Mouse (Mus musculus) stomach, embryonic 14.5 days (tissue): ENCODE measurements around the gene U90926. TPM values are rescaled to one million over a fixed set of nuclear protein-coding genes. Genes with fewer than 3 reads are reported as not detected.

Experiments used
- ATAC-seq: fragments of 200-750 bp; cut with Nextera tagmentation; 2 replicates; pipeline ENCODE4 v1.8.0; 2017; ENCODE audit warnings: low read depth, moderate TSS enrichment; ENCODE audit not compliant: insufficient number of reproducible peaks, insufficient read depth, low FRiP score
- H3K27ac ChIP-seq: fragments of 300-500 bp; sonication (generic); 2 replicates; pipeline ENCODE4 v1.5.1; 2014; ENCODE audit warnings: mild to moderate bottlenecking, low read length, moderate library complexity, mixed read lengths
- H3K27me3 ChIP-seq: fragments of 300-500 bp; sonication (generic); 2 replicates; pipeline ENCODE4 v1.6.1; 2014; ENCODE audit warnings: low read length, control low read depth, mixed read lengths; ENCODE audit not compliant: control insufficient read depth, insufficient read depth
- H3K36me3 ChIP-seq: fragments of 300-500 bp; sonication (generic); 2 replicates; pipeline ENCODE4 v1.6.1; 2014; ENCODE audit warnings: mild to moderate bottlenecking, control low read depth, low read length, moderate library complexity, mixed read lengths; ENCODE audit not compliant: control insufficient read depth, insufficient read depth
- H3K4me1 ChIP-seq: fragments of 300-500 bp; sonication (generic); 2 replicates; pipeline ENCODE4 v1.6.1; 2014; ENCODE audit warnings: low read length, control low read depth, mixed read lengths; ENCODE audit not compliant: control insufficient read depth, insufficient read depth
- H3K4me2 ChIP-seq: fragments of 300-500 bp; sonication (generic); replicated peaks from 2 replicates; pipeline ENCODE4 v1.6.1; 2014; ENCODE audit warnings: low read depth, low read length, control low read depth
- H3K4me3 ChIP-seq: fragments of 300-500 bp; sonication (generic); 2 replicates; pipeline ENCODE4 v1.5.1; 2014; ENCODE audit warnings: low read depth, low read length, control low read depth
- H3K9ac ChIP-seq: fragments of 300-500 bp; sonication (generic); replicated peaks from 2 replicates; pipeline ENCODE4 v1.6.1; 2014; ENCODE audit warnings: low read depth, mild to moderate bottlenecking, control low read depth, low read length, moderate library complexity, mixed read lengths
- H3K9me3 ChIP-seq: fragments of 300-500 bp; sonication (generic); 2 replicates; pipeline ENCODE4 v1.6.1; 2016; ENCODE audit warnings: low read depth, low read length, control low read depth; ENCODE audit not compliant: control insufficient read depth
- WGBS: fragments of 180-500 bp; shearing (Covaris S2); extraction: QIAGEN DNeasy Blood & Tissue Kit; methylation state at CpG from one replicate; pipeline ENCODE4 v1.1.7; 2014; 5-methylcytosine and 5-hydroxymethylcytosine counted together
- polyA plus RNA-seq: library from polyadenylated mRNA; unstranded; fragments of >200 nt; fragmentation: Nextera tagmentation; extraction: Ambion mirVana; gene quantifications from 2 replicates; pipeline ENCODE4 v1.2.1, GENCODE M21; 2014

U90926 gene
- polyA plus RNA-seq, 1 experiment from 2014 or later: not detected

- no peak overlapping the region for H3K27ac ChIP-seq
- no peak for ATAC-seq
- no peaks in the 10 kb centered on the region for H3K4me1 ChIP-seq
- no peak overlapping the region for H3K4me3 ChIP-seq
- 79% methylated on average over 8 of the region's 8 CpGs for WGBS
- H3K9ac ChIP-seq: no peak overlapping the region
- no peak overlapping the region for H3K4me2 ChIP-seq
- no peaks in the 10 kb centered on the region for H3K27me3 ChIP-seq
- H3K36me3 ChIP-seq: peaks cover 53% of the 10 kb centered on the region
- H3K9me3 ChIP-seq: no peaks in the 10 kb centered on the region
These were observed 32.0 kb downstream of the U90926 start for GRCm38 (mm10) chr5:92183071-92183830.

GRCm38 (mm10) chr5:92165976-92166375, 49.2 kb downstream of the U90926 start:
- H3K9me3 ChIP-seq: no peaks in the 10 kb centered on the region
- H3K27ac ChIP-seq: no peak overlapping the region
- H3K4me1 ChIP-seq: no peaks in the 10 kb centered on the region
- H3K27me3 ChIP-seq: no peaks in the 10 kb centered on the region
- ATAC-seq: no peak
- 87% methylated on average over 6 of the region's 6 CpGs for WGBS
- H3K4me3 ChIP-seq: no peak overlapping the region
- H3K36me3 ChIP-seq: peaks cover 25% of the 10 kb centered on the region
- H3K9ac ChIP-seq: no peak overlapping the region
- no peak overlapping the region for H3K4me2 ChIP-seq

Other genes with a start within 250 kb of the U90926 start
- gene Odaph, start 227.9 kb downstream of the U90926 start, polyA plus RNA-seq: not detected in 2 replicates
- gene Cdkl2, start 171.5 kb downstream of the U90926 start, polyA plus RNA-seq: 4.3 and 5.0 TPM in 2 replicates
- 205 and 218 TPM in 2 replicates for gene G3bp2, start 131.7 kb downstream of the U90926 start, polyA plus RNA-seq
- gene Uso1, start 77.5 kb downstream of the U90926 start, polyA plus RNA-seq: 34.7 and 35.8 TPM in 2 replicates
- 0.62 and 0.69 TPM in 2 replicates for gene Ppef2, start 40.9 kb upstream of the U90926 start, polyA plus RNA-seq
- gene Naaa, start 62.8 kb upstream of the U90926 start, polyA plus RNA-seq: 17.1 and 19.6 TPM in 2 replicates
- gene Sdad1, start 95.1 kb upstream of the U90926 start, polyA plus RNA-seq: 53.8 and 56.0 TPM in 2 replicates
- gene Cxcl9, start 112.7 kb upstream of the U90926 start, polyA plus RNA-seq: not detected in 2 replicates
- gene Art3, start 116.4 kb upstream of the U90926 start, polyA plus RNA-seq: 1.9 and 4.0 TPM in 2 replicates
- 0.54 and 0.94 TPM in 2 replicates for gene Cxcl10, start 133.5 kb upstream of the U90926 start, polyA plus RNA-seq
- 53.5 and 55.2 TPM in 2 replicates for gene Nup54, start 219.8 kb upstream of the U90926 start, polyA plus RNA-seq